Mouse (Mus musculus) heart, embryonic 11.5 days (tissue): ENCODE measurements around the gene Cyb5r2. TPM values are rescaled to one million over a fixed set of nuclear protein-coding genes. Genes with fewer than 3 reads are reported as not detected.
A peak's percentile ranks its signal among the peaks of the same experiment; 100 is the strongest.

Source experiments
- ATAC-seq: fragments of 200-750 bp; cut with Nextera tagmentation; replicated peaks from 2 replicates; pipeline ENCODE4 v1.8.0; 2017; ENCODE audit warnings: moderate library complexity; ENCODE audit not compliant: insufficient number of reproducible peaks, low FRiP score, low TSS enrichment
- H3K27ac ChIP-seq: fragments of 300-500 bp; sonication (generic); 2 replicates; pipeline ENCODE4 v1.5.1; 2014; ENCODE audit warnings: mild to moderate bottlenecking, low read depth, low read length
- H3K27me3 ChIP-seq: fragments of 300-500 bp; sonication (generic); 2 replicates; pipeline ENCODE4 v1.6.1; 2014; ENCODE audit warnings: mild to moderate bottlenecking, low read length, mixed read lengths; ENCODE audit not compliant: control insufficient read depth, insufficient read depth
- H3K36me3 ChIP-seq: fragments of 300-500 bp; sonication (generic); 2 replicates; pipeline ENCODE4 v1.6.1; 2014; ENCODE audit warnings: mild to moderate bottlenecking, low read length, moderate library complexity, mixed read lengths; ENCODE audit not compliant: control insufficient read depth, insufficient read depth
- H3K4me1 ChIP-seq: fragments of 300-500 bp; sonication (generic); 2 replicates; pipeline ENCODE4 v1.6.1; 2014; ENCODE audit warnings: low read length; ENCODE audit not compliant: control insufficient read depth, insufficient read depth
- H3K4me2 ChIP-seq: fragments of 300-500 bp; sonication (generic); 2 replicates; pipeline ENCODE4 v1.6.1; 2014; ENCODE audit warnings: mild to moderate bottlenecking, moderate library complexity
- H3K4me3 ChIP-seq: fragments of 300-500 bp; sonication (generic); 2 replicates; pipeline ENCODE4 v1.5.1; 2014; ENCODE audit warnings: low read depth, low read length
- H3K9ac ChIP-seq: fragments of 300-500 bp; sonication (generic); 2 replicates; pipeline ENCODE4 v1.6.1; 2014; ENCODE audit warnings: mild to moderate bottlenecking, low read depth, low read length, moderate library complexity
- H3K9me3 ChIP-seq: fragments of 300-500 bp; sonication (generic); replicated peaks from 2 replicates; pipeline ENCODE4 v1.6.1; 2016; ENCODE audit warnings: low read length; ENCODE audit not compliant: control insufficient read depth
- WGBS: fragments of 180-500 bp; shearing (Covaris S2); extraction: QIAGEN DNeasy Blood & Tissue Kit; methylation state at CpG from one replicate; pipeline ENCODE4 v1.1.7; 2014; ENCODE audit not compliant: insufficient replicate concordance; 5-methylcytosine and 5-hydroxymethylcytosine counted together
- polyA plus RNA-seq: library from polyadenylated mRNA; unstranded; fragments of >200 nt; fragmentation: Nextera tagmentation; extraction: Ambion mirVana; gene quantifications from 2 replicates; pipeline ENCODE4 v1.2.1, GENCODE M21; 2014

Gene Cyb5r2
- polyA plus RNA-seq, 1 experiment from 2014 or later = 0.76 TPM

GRCm38 (mm10) chr7:107712743-107713142, 45.1 kb downstream of the Cyb5r2 start:
- Histone ChIP-seq H3K9ac (no peak overlapping the region), H3K4me2 (no peak overlapping the region), H3K36me3 (no peaks in the 10 kb centered on the region), H3K9me3 (no peaks in the 10 kb centered on the region), H3K27me3 (no peaks in the 10 kb centered on the region), H3K4me3 (no peak overlapping the region), H3K27ac (no peak overlapping the region), H3K4me1 (peaks cover 10% of the 10 kb centered on the region)
- 65% methylated on average over 6 of the region's 6 CpGs for WGBS
- ATAC-seq = no peak

GRCm38 (mm10) chr7:107708491-107709112, 49.2 kb downstream of the Cyb5r2 start:
- H3K4me1 ChIP-seq = peaks cover 13% of the 10 kb centered on the region
- WGBS = 2% methylated on average over 10 of the region's 10 CpGs
- peak overlapping the region; percentile 69 for H3K4me2 ChIP-seq
- peak overlapping the region; percentile 62 for H3K27ac ChIP-seq
- ATAC-seq = peak; percentile 85
- H3K9ac ChIP-seq = peak overlapping the region; percentile 52
- H3K27me3 ChIP-seq = no peaks in the 10 kb centered on the region
- H3K9me3 ChIP-seq = no peaks in the 10 kb centered on the region
- peak overlapping the region; percentile 36 for H3K4me3 ChIP-seq
- H3K36me3 ChIP-seq = no peaks in the 10 kb centered on the region

DNA sequence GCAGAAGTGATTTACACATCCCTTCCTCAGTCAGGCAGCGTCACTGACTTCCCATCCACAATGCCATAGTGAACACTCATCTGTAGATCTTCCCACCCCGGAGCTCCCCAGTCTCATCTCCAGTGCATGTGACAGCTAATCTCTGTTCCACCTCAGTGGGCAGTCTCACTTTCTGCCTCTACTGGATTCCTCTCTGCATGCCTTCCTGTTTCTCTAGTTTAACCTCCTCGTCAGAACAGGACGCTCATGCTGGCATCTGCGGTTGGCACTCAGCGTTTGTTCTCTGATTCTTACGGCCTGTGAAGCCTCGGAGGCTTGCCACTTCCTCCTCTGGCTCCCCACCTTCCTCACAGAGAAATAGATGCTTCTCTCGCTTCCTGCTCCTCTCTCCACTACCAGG, 50.2 kb downstream of the Cyb5r2 start:
- no peak for ATAC-seq
- no peak overlapping the region for H3K4me2 ChIP-seq
- H3K9me3 ChIP-seq = no peaks in the 10 kb centered on the region
- H3K27ac ChIP-seq = 0 out of 2 replicates have a peak overlapping the region, but pooled peaks have one; percentile 62
- peaks cover 13% of the 10 kb centered on the region for H3K4me1 ChIP-seq
- no peaks in the 10 kb centered on the region for H3K36me3 ChIP-seq
- 56% methylated on average over 9 of the region's 9 CpGs for WGBS
- 0 out of 2 replicates have a peak overlapping the region, but pooled peaks have one; percentile 10 for H3K9ac ChIP-seq
- H3K27me3 ChIP-seq = no peaks in the 10 kb centered on the region
- H3K4me3 ChIP-seq = no peak overlapping the region

DNA sequence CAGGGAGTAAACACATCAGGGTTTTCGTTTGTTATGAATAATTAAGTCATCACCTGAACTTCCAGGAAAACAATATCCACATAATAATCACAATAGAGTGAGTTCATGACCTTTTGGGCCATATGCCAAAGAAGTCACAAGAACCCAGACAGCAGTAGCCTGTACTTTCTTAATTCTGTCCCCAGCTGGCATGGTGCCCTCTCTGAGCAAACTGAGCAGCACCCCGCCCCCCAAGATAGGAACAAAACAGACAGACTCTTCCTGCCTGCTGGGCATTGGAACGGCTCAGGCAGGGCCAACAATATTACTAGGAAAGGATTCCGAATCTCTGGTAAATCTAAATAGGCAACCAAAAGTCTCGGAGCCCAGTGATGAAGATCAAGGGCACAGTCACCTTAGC, 51.9 kb downstream of the Cyb5r2 start:
- Histone ChIP-seq H3K27me3 (no peaks in the 10 kb centered on the region), H3K27ac (no peak overlapping the region), H3K4me2 (no peak overlapping the region), H3K9me3 (no peaks in the 10 kb centered on the region), H3K9ac (no peak overlapping the region), H3K36me3 (no peaks in the 10 kb centered on the region), H3K4me3 (no peak overlapping the region), H3K4me1 (peaks cover 13% of the 10 kb centered on the region)
- ATAC-seq = no peak
- WGBS = 73% methylated on average over 5 of the region's 5 CpGs

- Histone ChIP-seq H3K9me3 (no peaks in the 10 kb centered on the region), H3K4me1 (peaks cover 2% of the 10 kb centered on the region), H3K27me3 (no peaks in the 10 kb centered on the region), H3K4me2 (no peak overlapping the region), H3K36me3 (no peaks in the 10 kb centered on the region), H3K4me3 (no peak overlapping the region), H3K9ac (no peak overlapping the region), H3K27ac (no peak overlapping the region)
- ATAC-seq = no peak
- 64% methylated on average over 13 of the region's 13 CpGs for WGBS
Measured at GRCm38 (mm10) chr7:107702461-107703380, 55.1 kb downstream of the Cyb5r2 start.

DNA sequence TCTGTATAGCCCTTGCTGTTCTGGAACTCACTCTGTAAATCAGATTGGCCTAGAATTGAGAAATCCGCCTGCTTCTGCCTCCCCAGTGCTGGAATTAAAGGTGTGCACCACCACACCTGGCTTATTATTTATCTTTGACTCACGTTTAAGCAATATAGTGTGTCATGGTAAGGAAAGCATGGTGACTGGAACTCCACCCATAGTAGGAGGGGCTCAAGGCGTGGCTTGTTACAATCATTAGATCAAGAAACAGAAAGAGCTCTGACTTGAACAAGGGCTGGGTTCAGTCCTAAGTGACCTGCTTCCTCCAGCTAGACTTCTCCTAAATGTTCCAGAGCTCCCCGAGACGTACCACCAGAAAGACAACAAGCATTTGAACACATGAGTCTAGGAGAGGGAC, 57.2 kb downstream of the Cyb5r2 start:
- H3K27ac ChIP-seq = no peak overlapping the region
- no peaks in the 10 kb centered on the region for H3K4me1 ChIP-seq
- H3K9me3 ChIP-seq = no peaks in the 10 kb centered on the region
- 80% methylated on average over 5 of the region's 5 CpGs for WGBS
- H3K27me3 ChIP-seq = no peaks in the 10 kb centered on the region
- no peaks in the 10 kb centered on the region; the same call in 1 of the 2 replicates for H3K36me3 ChIP-seq
- no peak for ATAC-seq
- H3K9ac ChIP-seq = no peak overlapping the region
- no peak overlapping the region for H3K4me2 ChIP-seq
- no peak overlapping the region for H3K4me3 ChIP-seq

- H3K4me1 ChIP-seq = no peaks in the 10 kb centered on the region
- H3K9ac ChIP-seq = no peak overlapping the region
- 56% methylated on average over 1 of the region's 1 CpGs for WGBS
- no peak overlapping the region for H3K4me2 ChIP-seq
- no peak for ATAC-seq
- H3K27me3 ChIP-seq = no peaks in the 10 kb centered on the region
- H3K4me3 ChIP-seq = no peak overlapping the region
- no peak overlapping the region for H3K27ac ChIP-seq
- no peaks in the 10 kb centered on the region; the same call in 1 of the 2 replicates for H3K36me3 ChIP-seq
- H3K9me3 ChIP-seq = no peaks in the 10 kb centered on the region
Measured at GRCm38 (mm10) chr7:107699926-107700325, 57.9 kb downstream of the Cyb5r2 start.
